Mouse (Mus musculus) layer of hippocampus, adult 8-10 months (tissue): Measurements from ENCODE around the gene Slc22a30. TPM values are rescaled to one million over a fixed set of nuclear protein-coding genes. Genes with fewer than 3 reads are reported as not detected.
"Not testable (repeated sequence)": the region's sequence is repeated elsewhere in the genome, so short reads cannot be mapped to it uniquely, and the experiment has no call there.

Experiments used
- DNase-seq, 2 experiments: peaks; one replicate each; pipeline ENCODE4 v3.0.0; 2022; ENCODE audit warnings: low spot score in 2 of 2
- total RNA-seq, 4 experiments: library from RNA; stranded (reverse); gene quantifications; 2 replicates each; pipeline ENCODE4 v1.2.4; 2022

Slc22a30 gene
- not detected for total RNA-seq

DNA sequence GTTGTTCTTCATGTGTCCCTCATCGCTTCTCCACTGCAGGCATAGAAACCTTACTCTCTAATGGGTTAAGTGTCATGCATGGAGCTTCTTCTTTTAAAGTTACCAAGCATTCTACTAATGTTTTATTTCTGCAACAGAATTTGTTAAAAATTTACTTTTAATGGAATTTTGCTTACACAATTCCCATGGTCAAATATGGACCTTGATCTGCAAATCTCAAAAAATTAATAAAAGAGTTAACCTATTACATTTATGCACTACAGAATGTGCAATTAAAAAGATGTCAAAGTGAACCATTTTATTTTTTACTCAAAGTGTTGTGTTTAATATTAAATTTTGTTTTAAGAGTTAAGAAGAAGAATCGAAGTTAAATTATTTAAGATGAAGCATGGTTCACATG lies at the start of gene Slc22a30:
Gene Slc22a30, minus strand, starts transcription at position 101 of the 400 bp plus-strand sequence.
- DNase-seq: not testable (repeated sequence)

DNA sequence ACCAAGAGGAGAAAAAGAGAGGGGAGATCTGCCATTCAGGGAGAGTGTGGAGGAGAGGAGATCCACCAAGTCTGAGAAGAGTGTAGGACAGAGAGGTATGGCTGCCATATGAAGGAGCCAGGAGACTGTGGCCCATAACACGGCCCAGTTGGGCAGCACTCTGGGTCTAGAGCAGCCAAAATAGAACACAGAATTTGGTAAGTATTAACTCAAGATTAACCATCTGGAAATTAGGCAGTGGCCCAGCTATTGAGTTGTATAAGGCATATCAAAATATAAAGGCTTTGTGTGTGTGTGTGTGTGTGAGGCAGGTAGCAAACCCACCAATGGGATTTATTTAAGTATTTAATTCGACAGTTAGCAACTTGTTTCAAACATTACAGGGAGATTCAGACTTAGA lies 43.4 kb upstream of the Slc22a30 start:
- no peak for DNase-seq

DNA sequence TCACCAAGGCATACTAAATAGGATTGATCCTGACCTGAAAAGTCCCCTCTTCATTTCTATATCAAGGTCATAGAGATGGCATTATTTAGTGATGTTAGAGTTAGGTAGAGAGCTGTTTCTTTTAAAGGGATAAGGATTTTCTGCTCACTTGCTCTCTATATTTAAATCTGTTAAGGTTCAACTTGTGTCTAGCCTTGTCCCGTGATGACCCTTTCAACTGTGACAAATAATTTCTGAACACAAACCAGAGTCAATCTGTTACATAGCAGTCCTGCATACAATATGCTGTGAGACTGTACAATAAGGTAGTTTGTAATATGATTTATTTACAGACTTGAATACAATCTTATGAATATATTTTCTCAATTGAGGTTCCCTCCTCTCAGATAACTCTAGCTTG lies 42.6 kb upstream of the Slc22a30 start:
- no peak for DNase-seq

DNA sequence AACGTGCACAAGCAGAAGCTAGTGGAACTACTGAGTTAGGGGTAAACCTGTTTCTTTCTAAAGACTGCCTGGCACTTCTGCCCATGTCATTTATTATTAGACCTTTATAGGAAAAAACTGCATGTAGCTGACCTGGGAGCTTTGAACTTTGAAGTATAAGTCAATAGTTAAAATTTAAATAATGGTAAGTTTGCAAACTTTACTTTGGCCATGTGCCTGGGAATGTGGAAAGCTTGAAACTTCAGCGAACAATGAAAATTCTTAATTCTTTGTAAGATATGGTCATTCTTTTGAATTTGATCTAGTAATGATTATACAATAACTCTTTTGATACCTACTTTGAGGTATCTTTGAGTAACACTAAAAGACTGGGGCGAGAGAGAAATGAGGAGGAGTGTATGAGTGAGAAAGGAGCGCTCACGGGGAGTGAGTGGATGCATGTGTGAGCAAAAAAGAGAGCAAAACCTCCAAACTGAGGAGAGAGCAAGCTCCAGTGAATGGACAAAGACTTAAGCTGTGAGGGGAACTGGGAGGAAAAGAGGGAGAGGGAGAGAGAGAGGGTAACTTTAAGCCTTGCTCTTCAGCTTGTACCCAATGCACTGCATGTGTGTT lies 26.2 kb upstream of the Slc22a30 start:
- DNase-seq: no peak

DNA sequence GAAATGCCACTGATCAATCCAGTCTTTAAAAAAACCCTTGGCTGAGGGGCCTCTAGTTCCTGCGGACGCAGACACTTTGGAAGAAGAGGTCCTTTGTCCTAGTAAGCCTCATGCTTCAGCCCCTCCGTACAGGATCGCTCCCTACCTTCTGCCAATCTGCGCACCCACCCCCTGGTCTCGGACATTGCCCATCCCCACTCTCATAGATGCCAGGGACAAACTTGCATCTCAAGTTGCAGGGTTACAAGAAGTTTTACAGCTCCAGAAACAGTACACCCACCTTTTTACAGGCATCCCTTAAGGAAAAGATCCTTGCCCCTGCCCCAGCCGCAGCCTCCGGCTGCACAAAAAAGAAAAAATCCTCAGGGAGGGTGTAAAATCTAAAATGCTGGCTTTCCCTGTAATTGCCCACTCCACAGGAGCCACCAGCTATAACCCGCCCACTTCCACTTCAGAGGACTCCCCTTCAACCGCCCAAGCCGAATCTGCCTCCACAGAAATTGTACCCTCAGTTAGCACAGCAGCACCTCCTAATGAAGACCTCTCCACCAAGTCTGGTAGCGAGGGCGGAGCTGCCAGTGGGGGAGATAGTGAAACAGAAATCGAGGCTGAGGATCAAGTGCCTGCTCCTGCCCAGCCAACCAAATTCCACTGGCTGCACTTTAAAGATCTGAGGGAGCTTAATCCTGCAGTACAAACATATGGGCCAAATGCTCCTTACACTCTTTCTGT lies 2.5 kb upstream of the Slc22a30 start:
- DNase-seq: not testable (repeated sequence)

Other genes starting within 250 kb of the Slc22a30 start
- not detected for gene Slc22a29, start 186.2 kb downstream of the Slc22a30 start, total RNA-seq
- gene Slc22a8, start 186.1 kb upstream of the Slc22a30 start, total RNA-seq: 10 to 100 TPM; 10.6 to 12.2 (median 11.5) TPM
- gene Slc22a6, start 212.9 kb upstream of the Slc22a30 start, total RNA-seq: 1 to 10 TPM; 3.5 to 4.4 (median 4.1) TPM